Mouse (Mus musculus) liver, embryonic 14.5 days (tissue): Measurements from ENCODE around the gene Ap1s1.

Source experiments
- CTCF ChIP-seq: IDR thresholded peaks from 2 replicates; pipeline ENCODE4 v1.5.1; 2016; ENCODE audit warnings: antibody characterized with exemption, low read depth, control low read depth
- EP300 ChIP-seq: IDR thresholded peaks from 2 replicates; pipeline ENCODE4 v1.6.1; 2016; ENCODE audit warnings: antibody characterized with exemption, low read depth

DNA sequence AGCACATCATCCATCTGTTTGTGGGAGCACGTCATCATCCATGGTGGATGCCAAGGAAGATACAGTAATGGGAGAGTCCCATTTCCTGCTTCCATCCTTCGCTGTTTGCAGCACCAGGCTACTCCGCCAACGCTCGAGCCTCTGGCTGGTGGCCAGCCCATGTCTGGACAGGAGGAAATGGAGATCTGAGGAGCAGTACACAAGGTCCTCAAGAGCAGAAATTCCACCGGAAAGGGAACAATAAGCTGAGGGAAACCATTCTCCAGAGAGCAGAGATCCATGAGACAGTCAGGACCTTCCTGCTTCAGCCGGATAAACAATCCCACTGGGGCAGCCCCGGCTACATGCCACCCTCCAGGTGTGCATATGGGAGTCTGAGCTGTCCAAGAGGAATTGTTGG, 41.5 kb upstream of the Ap1s1 start:
- TF ChIP-seq CTCF (no peak), EP300 (no peak)
